Mouse (Mus musculus) kidney, postnatal 36 days (tissue): ENCODE measurements around the gene Lingo2.
"Not testable (repeated sequence)": the region's sequence is repeated elsewhere in the genome, so short reads cannot be mapped to it uniquely, and the experiment has no call there.

ENCODE experiments used
- DNase-seq, 2 experiments: peaks; one replicate each; pipeline ENCODE4 v3.0.0; 2021 to 2022; ENCODE audit warnings: mixed read lengths in 2 of 2

The Lingo2 gene

GRCm38 (mm10) chr4:35823322-35823870 lies 1128.2 kb downstream of the Lingo2 start:
- DNase-seq, result no peak

GRCm38 (mm10) chr4:35820701-35821100 lies 1130.8 kb downstream of the Lingo2 start:
- DNase-seq, result no peak

DNA sequence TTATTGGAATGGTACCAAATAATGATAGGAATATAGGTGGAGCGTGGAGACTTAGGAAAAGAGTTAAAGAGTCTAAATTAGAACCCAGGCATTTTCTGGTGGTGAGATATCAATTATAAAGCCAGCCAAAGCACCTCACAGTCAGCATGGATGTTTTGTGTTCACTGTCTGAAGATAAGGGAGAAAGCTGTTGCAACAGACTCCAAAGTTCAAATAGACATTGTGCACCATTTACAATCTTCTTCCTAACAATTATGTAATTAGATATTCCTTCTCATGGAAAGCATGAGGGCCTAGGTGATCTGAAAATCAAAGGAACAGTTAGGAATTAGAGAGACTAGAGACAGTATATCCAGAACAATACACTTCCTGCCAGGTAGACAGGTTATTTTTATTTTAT lies 1136.8 kb downstream of the Lingo2 start:
- DNase-seq, result no peak

- no peak for DNase-seq
Observed at GRCm38 (mm10) chr4:35807497-35808210, 1143.9 kb downstream of the Lingo2 start.

DNA sequence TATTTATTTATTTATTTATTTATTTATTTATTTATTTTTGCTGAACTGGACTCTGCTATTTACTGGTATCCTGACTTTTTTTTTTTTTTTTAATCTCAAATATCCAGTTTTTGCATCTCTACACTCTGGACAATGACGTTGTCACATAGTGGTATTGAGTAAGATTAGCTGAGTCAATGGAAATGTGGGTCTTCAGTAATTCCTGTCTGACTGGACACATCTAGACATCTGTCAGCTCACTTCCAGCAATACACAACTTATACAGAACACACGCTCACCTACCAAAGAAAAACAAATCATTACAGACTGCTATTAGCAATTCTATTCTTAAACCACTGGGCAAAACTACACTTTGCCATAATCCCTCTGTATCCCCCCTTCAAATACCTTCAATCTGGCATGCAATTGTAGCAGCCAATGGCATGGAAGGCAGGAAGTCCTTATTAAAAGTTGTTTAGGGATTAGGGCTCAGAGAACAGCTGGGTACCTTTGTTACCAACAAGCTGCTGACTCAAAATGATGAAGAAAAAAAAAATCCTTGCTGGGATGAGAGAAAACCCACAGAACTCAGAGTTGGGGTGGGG lies 1144.6 kb downstream of the Lingo2 start:
- no peak for DNase-seq

DNA sequence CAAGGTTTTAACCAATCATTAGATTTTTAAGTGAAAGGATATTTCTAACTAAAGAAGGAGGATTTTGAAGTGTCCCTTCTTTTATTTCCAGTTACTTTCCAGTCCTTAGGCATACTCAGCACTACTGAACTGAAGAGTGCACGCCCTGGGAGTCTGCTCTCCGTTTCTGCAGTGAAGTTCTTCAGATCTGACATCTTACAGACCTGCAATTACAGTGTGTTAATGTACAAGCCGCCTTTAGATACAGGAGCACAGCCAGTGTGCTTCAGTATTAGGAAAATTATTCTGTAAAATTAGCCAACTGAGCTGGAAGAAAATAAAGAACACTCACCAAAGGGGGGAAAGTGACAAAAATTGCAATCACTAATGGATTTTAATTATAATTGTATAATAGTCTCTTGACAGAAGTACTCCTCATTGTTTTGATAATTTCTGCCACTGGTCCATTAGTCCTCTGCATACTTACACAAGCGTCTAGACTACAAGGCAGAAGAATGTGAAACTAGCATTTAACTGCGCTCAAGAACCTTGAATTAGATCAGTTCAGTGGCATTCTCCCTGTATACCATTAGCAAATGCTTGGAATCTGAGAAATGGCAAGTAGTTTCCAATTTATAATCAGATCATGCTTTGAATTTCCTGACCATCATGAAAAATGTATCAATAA lies 1167.2 kb downstream of the Lingo2 start:
- no peak for DNase-seq

- no peak for DNase-seq
Observed at GRCm38 (mm10) chr4:35770810-35771209, 1180.7 kb downstream of the Lingo2 start.

GRCm38 (mm10) chr4:35766905-35767304 lies 1184.6 kb downstream of the Lingo2 start:
- DNase-seq, result no peak

DNA sequence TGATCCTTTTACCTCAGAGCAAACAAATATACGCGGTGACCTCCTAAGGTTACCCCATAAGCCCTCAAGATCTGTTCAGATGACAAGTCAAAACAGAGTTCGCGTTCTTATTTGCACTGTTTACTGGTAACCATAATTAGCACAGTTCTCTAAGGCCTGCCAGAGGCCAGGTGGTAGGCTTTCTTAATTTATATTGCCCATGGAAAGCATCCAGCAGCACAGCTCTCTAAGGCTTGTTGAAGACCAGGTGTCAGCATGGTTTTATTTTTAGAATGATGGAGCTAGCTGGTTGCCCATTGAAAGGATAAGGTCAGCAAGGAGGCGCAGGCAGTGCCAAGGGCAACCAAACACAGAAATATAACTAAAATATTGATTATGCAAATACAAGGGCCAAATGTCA lies 1190.4 kb downstream of the Lingo2 start:
- no peak for DNase-seq

DNA sequence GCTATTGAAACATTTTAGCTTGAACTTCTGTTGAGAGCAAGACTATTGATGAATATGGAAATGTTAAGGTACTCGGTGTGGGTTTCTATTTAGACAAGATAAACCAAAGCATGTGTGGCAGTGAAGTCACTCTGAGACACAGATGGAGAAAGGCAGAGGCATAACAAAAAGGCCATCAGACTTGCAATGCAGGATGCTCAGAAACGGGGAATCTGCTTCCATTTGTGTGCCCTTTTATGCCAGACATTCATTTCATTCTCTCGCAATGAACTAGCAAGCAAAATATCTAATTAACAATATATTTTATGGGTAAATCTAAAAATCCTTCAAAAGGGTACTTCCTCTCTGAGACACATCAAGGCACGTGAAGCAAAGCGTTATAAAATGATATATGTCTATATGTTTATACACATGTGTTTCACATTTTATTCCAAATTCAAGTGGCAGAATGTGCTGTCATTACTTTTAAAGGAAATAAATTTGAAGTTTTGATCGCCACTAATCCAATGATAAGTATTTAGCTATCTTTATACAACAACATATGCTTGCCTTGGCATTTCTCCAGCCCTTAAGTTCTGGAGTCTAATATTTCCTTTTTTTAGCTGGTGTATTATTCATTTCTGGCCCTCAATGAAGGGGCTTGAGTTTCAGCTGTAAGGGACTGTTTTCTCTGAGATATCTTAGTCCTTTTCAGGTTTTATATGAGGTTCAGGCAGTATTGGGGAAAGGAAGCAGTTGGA lies 1199.3 kb downstream of the Lingo2 start:
- no peak for DNase-seq

GRCm38 (mm10) chr4:35746693-35747092 lies 1204.9 kb downstream of the Lingo2 start:
- DNase-seq, result no peak

GRCm38 (mm10) chr4:35724774-35725173 lies 1226.8 kb downstream of the Lingo2 start:
- no peak for DNase-seq

- no peak for DNase-seq
Observed at GRCm38 (mm10) chr4:35704126-35704525, 1247.4 kb downstream of the Lingo2 start.

DNA sequence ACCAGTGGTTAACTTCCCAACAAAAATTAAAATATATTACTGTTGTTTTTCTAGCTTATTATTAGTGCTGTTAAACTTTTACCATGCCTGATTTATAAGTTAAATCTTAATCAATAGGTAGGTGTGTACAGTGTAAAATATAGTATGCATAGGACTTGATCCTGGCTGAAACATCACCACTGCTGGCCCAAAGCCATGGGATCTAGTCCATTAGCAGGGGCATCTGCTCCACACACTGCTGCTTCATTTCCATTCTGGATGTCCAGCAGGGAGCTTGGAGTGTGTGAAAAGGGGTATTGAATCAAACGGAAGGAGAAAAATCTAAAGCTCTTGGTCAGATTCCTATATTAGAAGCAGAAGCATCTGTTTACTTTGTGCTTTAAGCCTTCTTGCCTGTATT lies 1248.9 kb downstream of the Lingo2 start:
- no peak for DNase-seq

DNA sequence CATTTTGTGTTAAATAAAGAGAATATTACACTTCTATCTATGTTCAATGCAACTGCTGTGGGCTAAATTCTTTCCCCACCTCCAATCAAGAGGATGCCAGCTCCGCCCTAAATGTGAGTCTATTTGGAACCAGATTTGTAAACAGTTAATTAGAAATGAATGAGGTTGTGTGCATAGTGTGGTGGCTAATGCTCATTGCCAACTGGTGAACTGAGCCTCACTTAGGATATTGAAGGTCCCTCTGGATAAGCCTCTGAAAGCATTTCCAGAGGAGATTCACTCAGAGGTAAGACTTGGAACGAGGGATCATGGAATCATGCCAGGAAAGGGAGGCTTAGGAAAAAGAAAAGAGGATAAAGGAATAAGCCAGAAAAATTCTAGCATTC lies 1256.4 kb downstream of the Lingo2 start:
- DNase-seq, result no peak

- no peak for DNase-seq
Observed at GRCm38 (mm10) chr4:35694360-35695136, 1257.0 kb downstream of the Lingo2 start.

GRCm38 (mm10) chr4:35690521-35690920 lies 1261.0 kb downstream of the Lingo2 start:
- DNase-seq, result no peak

DNA sequence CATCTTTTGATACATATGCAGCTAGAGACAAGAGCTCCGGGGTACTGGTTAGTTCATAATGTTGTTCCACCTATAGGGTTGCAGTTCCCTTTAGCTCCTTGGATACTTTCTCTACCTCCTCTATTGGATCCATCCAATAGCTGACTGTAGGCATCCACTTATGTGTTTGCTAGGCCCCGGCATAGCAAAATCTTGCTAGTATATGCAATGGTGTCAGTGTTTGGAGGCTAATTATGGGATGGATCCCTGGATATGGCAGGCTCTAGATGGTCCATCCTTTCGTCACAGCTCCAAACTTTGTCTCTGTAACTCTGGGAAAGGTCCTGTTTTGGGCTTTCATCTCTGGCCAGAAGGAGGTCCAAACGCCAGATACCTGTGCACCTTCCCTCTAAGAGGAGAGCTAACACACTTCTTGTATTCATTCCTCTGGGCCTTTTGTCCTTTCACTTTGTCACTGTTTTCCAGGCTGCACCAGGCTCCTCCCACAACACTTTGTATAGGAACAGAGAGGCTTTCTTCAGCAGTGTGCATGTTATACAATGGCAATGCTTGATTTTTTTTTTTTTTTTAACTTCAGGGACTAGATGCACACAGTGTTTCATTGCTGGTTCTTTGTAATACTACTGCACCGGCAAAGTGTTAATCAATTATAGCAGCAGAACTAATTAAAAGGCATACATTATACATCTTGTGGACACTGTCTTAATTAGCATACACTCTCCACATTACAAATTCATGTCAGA lies 1262.9 kb downstream of the Lingo2 start:
- DNase-seq, result not testable (repeated sequence)
